Mouse (Mus musculus) forebrain, embryonic 11.5 days (tissue): ENCODE measurements at regions not wholly inside any gene's neighbourhood (a gene's known extent, or its start where the extent isn't known, plus 50 kb on each side); places are given as distances from the start of the nearest gene placed in this dataset.

Source experiments
- ATAC-seq: fragments of 200-750 bp; cut with Nextera tagmentation; replicated peaks from 2 replicates; pipeline ENCODE4 v1.8.0; 2017; ENCODE audit warnings: moderate TSS enrichment; ENCODE audit not compliant: low FRiP score
- DNase-seq: peaks from one replicate; pipeline ENCODE4 v3.0.0-alpha.2; 2017; ENCODE audit warnings: low spot score
- H3K27ac ChIP-seq: fragments of 300-500 bp; sonication (generic); 2 replicates; pipeline ENCODE4 v1.5.1; 2014; ENCODE audit warnings: low read depth, low read length
- H3K27me3 ChIP-seq: fragments of 300-500 bp; sonication (generic); 2 replicates; pipeline ENCODE4 v1.6.1; 2014; ENCODE audit warnings: mild to moderate bottlenecking, low read length, mixed read lengths; ENCODE audit not compliant: control insufficient read depth, insufficient read depth
- H3K36me3 ChIP-seq: fragments of 300-500 bp; sonication (generic); 2 replicates; pipeline ENCODE4 v1.6.1; 2014; ENCODE audit warnings: mild to moderate bottlenecking, low read length, moderate library complexity, mixed read lengths; ENCODE audit not compliant: control insufficient read depth, insufficient read depth
- H3K4me1 ChIP-seq: fragments of 300-500 bp; sonication (generic); replicated peaks from 2 replicates; pipeline ENCODE4 v1.6.1; 2014; ENCODE audit warnings: low read length, mixed read lengths; ENCODE audit not compliant: control insufficient read depth, insufficient read depth
- H3K4me2 ChIP-seq: fragments of 300-500 bp; sonication (generic); 2 replicates; pipeline ENCODE4 v1.6.1; 2014; ENCODE audit warnings: low read depth, mild to moderate bottlenecking, low read length, moderate library complexity, mixed read lengths; ENCODE audit not compliant: severe bottlenecking
- H3K4me3 ChIP-seq: fragments of 300-500 bp; sonication (generic); 2 replicates; pipeline ENCODE4 v1.5.1; 2014; ENCODE audit warnings: low read depth, low read length
- H3K9ac ChIP-seq: fragments of 300-500 bp; sonication (generic); 2 replicates; pipeline ENCODE4 v1.6.1; 2014; ENCODE audit warnings: low read length
- H3K9me3 ChIP-seq: fragments of 300-500 bp; sonication (generic); 2 replicates; pipeline ENCODE4 v1.6.1; 2016; ENCODE audit warnings: low read length, mixed read lengths; ENCODE audit not compliant: control insufficient read depth
- WGBS: fragments of 180-500 bp; shearing (Covaris S2); extraction: QIAGEN DNeasy Blood & Tissue Kit; methylation state at CpG from one replicate; pipeline ENCODE4 v1.1.7; 2014; 5-methylcytosine and 5-hydroxymethylcytosine counted together

DNA sequence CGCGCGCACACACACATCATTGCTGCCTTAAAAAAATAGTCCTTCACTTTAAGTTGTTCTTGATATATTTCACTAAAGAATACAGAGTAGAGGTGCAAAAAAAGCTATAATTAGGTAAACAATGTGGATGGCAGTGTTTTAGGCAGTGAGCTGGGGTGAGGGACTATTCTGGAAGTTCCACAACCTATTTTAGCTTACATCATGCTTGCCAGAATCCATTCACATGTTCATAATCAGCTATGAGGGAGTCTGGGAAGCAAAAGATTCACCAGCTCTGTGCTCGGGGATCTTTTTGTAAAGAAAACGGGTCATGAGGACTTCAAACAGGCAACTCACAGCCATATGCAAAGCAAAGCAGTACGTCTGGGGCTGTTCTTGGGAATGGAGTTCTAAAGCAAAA lies 242.3 kb downstream of the Cog6 start:
- H3K4me3 ChIP-seq = no peak overlapping the region
- ATAC-seq (no peak), DNase-seq (no peak)
- no peaks in the 10 kb centered on the region for H3K4me1 ChIP-seq
- no peak overlapping the region for H3K27ac ChIP-seq
- no peaks in the 10 kb centered on the region for H3K36me3 ChIP-seq
- H3K9me3 ChIP-seq = no peaks in the 10 kb centered on the region
- no peak overlapping the region for H3K9ac ChIP-seq
- WGBS = 86% methylated on average over 6 of the region's 6 CpGs
- H3K4me2 ChIP-seq = no peak overlapping the region
- H3K27me3 ChIP-seq = no peaks in the 10 kb centered on the region

DNA sequence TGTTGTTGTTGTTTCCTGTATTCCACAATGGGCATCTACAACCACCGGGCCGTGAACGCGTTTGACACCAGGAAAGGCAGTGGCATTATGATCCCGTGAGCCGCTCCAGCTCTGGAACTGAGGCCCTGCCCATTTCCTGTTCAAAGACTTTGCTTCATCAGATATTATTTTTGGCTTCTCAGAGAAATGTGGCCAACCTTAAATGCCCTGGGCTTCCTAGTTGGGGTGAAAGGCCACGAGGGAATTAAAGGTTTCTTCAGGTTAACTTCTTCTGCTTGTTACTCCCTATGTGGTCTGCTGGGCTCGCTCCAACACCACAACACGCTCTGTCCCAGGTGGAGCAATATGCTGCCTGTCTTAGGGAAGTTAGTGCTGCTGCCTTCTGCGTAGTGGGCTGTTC lies 249.8 kb downstream of the Cog6 start:
- DNase-seq = no peak

DNA sequence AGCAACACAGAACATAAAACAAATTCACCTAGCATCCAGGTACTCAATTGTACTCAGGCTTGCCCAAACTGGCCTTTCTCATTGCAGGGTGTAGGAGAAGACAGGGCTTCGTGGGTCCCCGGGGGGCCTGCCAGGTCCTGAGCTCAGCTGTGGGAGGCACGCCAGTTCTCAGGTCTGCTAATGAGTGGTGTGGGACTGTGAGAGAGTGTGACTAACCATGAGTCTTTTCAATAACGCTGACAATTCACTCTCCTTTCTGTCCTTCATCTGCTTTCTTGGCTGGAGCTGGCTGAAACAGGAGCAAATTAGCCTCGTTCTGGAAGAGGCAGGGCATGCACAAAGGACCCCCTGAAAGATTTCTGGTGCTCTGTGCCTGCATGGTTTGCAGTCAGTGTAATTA lies 250.2 kb downstream of the Cog6 start:
- WGBS = 48% methylated on average over 5 of the region's 5 CpGs
- Histone ChIP-seq H3K27me3 (no peaks in the 10 kb centered on the region), H3K4me1 (no peaks in the 10 kb centered on the region), H3K9me3 (no peaks in the 10 kb centered on the region), H3K4me3 (no peak overlapping the region), H3K4me2 (no peak overlapping the region), H3K27ac (no peak overlapping the region; the same call in 1 of the 2 replicates), H3K9ac (no peak overlapping the region), H3K36me3 (no peaks in the 10 kb centered on the region)
- ATAC-seq (no peak), DNase-seq (no peak)

More for the DNA sequence above, 249.8 kb downstream of the Cog6 start:
- no peak overlapping the region for H3K4me2 ChIP-seq
- ATAC-seq = no peak
- H3K27me3 ChIP-seq = no peaks in the 10 kb centered on the region
- WGBS = 80% methylated on average over 10 of the region's 10 CpGs
- H3K4me3 ChIP-seq = no peak overlapping the region
- H3K36me3 ChIP-seq = no peaks in the 10 kb centered on the region
- no peak overlapping the region for H3K9ac ChIP-seq
- no peaks in the 10 kb centered on the region for H3K9me3 ChIP-seq
- no peak overlapping the region; the same call in 1 of the 2 replicates for H3K27ac ChIP-seq
- H3K4me1 ChIP-seq = no peaks in the 10 kb centered on the region

DNA sequence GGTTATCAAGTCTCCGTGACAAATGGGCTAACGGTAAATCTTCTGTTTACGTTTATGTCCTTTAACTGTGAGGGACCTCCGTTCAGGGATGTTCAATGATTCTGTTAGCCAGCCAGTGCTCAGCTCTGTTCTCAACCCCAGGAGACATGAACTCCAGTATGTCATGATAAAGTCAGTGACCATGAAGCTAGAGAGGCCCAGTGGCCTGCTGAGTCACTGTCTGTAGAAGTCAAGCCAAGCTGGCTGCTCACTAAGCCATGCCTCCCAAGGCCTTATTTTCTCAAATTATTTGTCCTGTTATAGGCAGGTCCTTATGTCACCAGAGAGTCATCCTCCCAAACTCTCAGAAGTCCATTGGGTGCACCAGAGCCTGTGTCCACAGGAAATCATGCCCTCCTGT lies 252.9 kb downstream of the Cog6 start:
- Histone ChIP-seq H3K4me2 (no peak overlapping the region), H3K4me3 (no peak overlapping the region), H3K4me1 (no peaks in the 10 kb centered on the region), H3K9ac (no peak overlapping the region), H3K9me3 (no peaks in the 10 kb centered on the region), H3K27me3 (no peaks in the 10 kb centered on the region), H3K27ac (no peak overlapping the region), H3K36me3 (no peaks in the 10 kb centered on the region)
- 92% methylated on average over 4 of the region's 4 CpGs for WGBS
- DNase-seq (no peak), ATAC-seq (no peak)

DNA sequence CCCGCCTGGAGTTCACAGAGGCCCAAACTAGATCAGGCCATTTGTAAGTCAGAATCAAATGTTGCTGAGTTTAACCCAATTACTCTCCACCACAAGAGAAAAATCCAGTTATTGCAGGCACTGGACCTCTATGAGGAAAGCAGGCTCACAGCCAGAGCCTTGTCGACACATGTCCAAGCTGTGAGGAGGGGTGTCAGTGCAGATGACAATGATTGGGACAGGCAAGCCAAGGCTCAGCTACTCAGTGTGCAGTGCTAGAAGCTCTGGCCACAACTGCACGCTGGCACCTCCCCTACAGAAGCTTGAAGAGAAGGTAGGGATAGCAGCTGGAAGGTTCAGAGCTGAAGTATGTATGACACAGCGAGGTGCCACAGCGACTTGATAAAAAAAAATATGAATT lies 253.4 kb downstream of the Cog6 start:
- 84% methylated on average over 5 of the region's 5 CpGs for WGBS
- H3K27me3 ChIP-seq = no peaks in the 10 kb centered on the region

DNA sequence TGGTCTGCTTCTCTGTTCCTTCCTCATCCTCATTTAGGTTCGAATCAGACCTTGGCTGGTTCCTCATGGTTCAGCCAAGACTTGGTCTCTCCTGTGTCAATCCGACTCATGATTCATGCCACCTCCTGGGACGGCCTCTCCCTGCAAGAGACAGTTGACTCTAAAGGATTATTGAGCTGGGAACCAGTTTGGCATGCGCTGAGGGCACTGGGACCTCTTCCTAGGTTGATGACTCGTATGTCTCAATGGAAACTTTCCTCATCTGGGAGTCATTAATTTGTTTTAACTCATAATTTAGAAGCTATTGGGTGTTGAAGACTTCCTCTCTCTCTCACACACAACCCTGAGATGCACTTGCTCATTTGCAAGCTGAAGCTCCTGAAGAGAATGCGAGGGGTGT lies 254.5 kb downstream of the Cog6 start:
- DNase-seq (no peak), ATAC-seq (no peak)
- WGBS = 89% methylated on average over 6 of the region's 6 CpGs

More for the DNA sequence above, 253.4 kb downstream of the Cog6 start:
- H3K4me2 ChIP-seq = no peak overlapping the region
- DNase-seq (no peak), ATAC-seq (no peak)
- no peak overlapping the region for H3K9ac ChIP-seq
- H3K27ac ChIP-seq = no peak overlapping the region
- no peaks in the 10 kb centered on the region for H3K4me1 ChIP-seq
- H3K36me3 ChIP-seq = no peaks in the 10 kb centered on the region
- no peaks in the 10 kb centered on the region for H3K9me3 ChIP-seq
- H3K4me3 ChIP-seq = no peak overlapping the region

DNA sequence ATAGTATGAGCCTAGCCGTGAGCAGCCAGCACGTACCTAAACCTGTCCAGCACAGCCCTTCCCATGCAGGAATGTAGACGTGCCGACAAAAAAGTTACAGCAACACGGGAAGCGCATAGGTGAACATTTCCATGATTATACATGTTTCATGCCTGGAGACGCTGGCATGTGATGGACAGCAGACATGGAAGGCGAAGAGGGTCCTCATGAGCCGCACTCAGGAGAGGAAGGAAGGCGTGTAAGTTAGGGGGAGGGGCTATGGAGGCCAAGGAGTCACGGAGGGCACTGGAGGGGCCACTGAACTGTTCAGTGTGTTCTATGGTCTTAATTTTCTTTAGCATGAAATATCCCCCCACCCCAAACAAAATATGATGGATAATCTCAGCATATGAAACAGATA lies 257.2 kb downstream of the Cog6 start:
- no peak overlapping the region for H3K4me2 ChIP-seq
- H3K9ac ChIP-seq = no peak overlapping the region
- 90% methylated on average over 11 of the region's 11 CpGs for WGBS
- H3K9me3 ChIP-seq = no peaks in the 10 kb centered on the region
- no peaks in the 10 kb centered on the region for H3K4me1 ChIP-seq
- no peaks in the 10 kb centered on the region for H3K36me3 ChIP-seq
- no peak for DNase-seq
- H3K27me3 ChIP-seq = no peaks in the 10 kb centered on the region
- no peak overlapping the region for H3K27ac ChIP-seq
- no peak overlapping the region for H3K4me3 ChIP-seq
- ATAC-seq = no peak

More for the DNA sequence above, 254.5 kb downstream of the Cog6 start:
- Histone ChIP-seq H3K9ac (no peak overlapping the region), H3K27ac (no peak overlapping the region), H3K4me2 (no peak overlapping the region), H3K4me3 (no peak overlapping the region), H3K27me3 (no peaks in the 10 kb centered on the region), H3K36me3 (no peaks in the 10 kb centered on the region), H3K9me3 (no peaks in the 10 kb centered on the region), H3K4me1 (no peaks in the 10 kb centered on the region)

DNA sequence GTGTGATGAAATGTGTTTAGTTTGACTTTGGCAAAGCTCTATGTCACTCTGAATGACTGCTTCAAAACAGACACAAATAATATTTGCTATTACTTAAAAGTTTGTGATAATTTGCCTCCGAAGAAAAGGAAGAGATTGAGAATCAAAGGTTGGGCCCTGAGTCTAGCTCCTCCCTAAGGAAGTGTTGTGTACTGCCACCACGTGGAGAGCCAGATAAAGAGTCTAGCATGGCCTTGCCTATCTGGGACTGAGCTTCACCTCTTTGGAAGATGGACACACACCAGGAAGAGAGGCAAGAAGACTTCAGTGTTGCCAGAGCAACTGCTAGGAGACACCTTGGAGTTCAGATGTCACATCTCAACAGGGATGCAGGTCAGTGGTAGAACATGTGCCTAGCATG lies 258.5 kb downstream of the Cog6 start:
- Histone ChIP-seq H3K27ac (no peak overlapping the region), H3K9ac (no peak overlapping the region), H3K4me1 (no peaks in the 10 kb centered on the region), H3K36me3 (no peaks in the 10 kb centered on the region), H3K27me3 (no peaks in the 10 kb centered on the region), H3K9me3 (no peaks in the 10 kb centered on the region), H3K4me3 (no peak overlapping the region), H3K4me2 (no peak overlapping the region)
- ATAC-seq = no peak
- 29% methylated on average over 2 of the region's 2 CpGs for WGBS
- no peak for DNase-seq

DNA sequence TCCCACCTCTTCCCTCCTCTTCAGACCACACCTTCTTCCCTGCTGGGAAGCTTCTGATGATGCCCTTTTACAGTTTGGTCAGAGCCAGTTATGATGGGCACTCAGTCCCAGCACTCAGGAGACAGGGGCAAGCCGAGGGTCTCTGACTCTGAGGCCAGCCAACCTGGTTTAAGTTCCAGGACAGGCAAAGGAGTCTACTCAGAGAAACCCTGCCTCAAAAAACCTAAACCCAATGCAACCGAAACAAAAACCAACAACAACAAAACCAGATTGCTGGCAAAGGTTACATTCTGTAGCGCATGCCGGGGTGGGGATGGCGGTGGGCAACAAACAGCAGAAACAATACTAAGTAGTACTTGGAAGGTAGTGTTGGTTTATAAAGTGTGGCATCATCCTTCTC lies 260.2 kb downstream of the Cog6 start:
- H3K9me3 ChIP-seq = no peaks in the 10 kb centered on the region
- H3K36me3 ChIP-seq = no peaks in the 10 kb centered on the region
- ATAC-seq (no peak), DNase-seq (no peak)
- H3K27ac ChIP-seq = no peak overlapping the region
- H3K4me3 ChIP-seq = no peak overlapping the region
- WGBS = 92% methylated on average over 5 of the region's 5 CpGs
- H3K27me3 ChIP-seq = no peaks in the 10 kb centered on the region
- no peak overlapping the region for H3K4me2 ChIP-seq
- no peaks in the 10 kb centered on the region for H3K4me1 ChIP-seq
- no peak overlapping the region for H3K9ac ChIP-seq
